Mouse (Mus musculus): Measurements from ENCODE around the gene 1700001C19Rik. TPM values are rescaled to one million over a fixed set of nuclear protein-coding genes. Genes with fewer than 3 reads are reported as not detected.
A peak's percentile ranks its signal among the peaks of the same experiment; 100 is the strongest.

1700001C19Rik gene
- polyA plus RNA-seq, 1 experiment from 2014 or later, result 1.5 TPM

DNA sequence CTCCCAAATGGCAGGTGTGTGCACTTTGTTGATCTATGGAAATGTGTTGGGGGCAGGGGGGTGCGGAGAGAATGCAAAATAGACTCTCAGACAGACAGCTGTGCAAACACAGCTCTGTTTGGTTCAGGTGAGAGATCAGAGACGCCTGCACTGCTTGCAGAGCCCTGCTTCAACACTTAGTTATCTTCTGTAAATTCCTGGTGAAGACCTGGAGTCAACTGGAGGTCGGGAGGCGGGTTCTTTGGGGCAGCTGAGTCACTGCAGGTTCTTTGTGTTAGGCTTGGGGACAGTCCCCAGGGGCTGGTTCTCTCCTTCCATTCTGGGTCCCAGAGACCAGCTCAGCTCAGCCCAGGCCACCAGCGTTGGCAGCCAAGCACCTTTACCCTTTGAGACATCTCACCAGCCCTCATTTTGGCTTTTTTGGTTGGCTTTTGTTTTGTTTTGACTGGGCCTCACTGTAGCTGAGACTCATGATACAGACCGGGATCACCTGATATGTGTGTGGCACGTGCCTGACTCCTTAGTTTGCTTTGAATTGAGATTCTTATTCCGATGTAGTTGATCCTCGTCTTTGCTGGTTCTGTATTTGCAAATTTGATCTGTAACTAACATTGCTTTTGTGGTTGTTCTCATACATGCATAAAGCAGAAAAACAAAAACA lies 25.7 kb upstream of the 1700001C19Rik start:
- no peaks in the 10 kb centered on the region for H3K27me3 ChIP-seq
- no peak for TF ChIP-seq CTCF (IDR thresholded peaks at IDR 0.05)
- ATAC-seq, result no peak
- in situ Hi-C loops (cut with MboI; ENCODE audit: low pct_unique_long_range_greater_than_20kb), result no loop called here
- ChIA-PET POLR2A (interaction anchor here (0.6 to 1.6 kb wide), 2 partner anchors 8 to 12 kb away, joined by 4 to 5 read pairs; no protein-coding TSS in a partner anchor), CTCF (interaction anchor here (1.7 kb wide), 1 partner anchor 13 kb away, joined by 5 read pairs; no protein-coding TSS in a partner anchor)
- DNase-seq (ENCODE audit: low read depth, low spot score), result no peak

GRCm38 (mm10) chr17:47462209-47462608 lies 25.0 kb upstream of the 1700001C19Rik start:
- CTCF ChIA-PET, result interaction anchor here (1.7 kb wide), 1 partner anchor 13 kb away, joined by 5 read pairs; no protein-coding TSS in a partner anchor
- no peaks in the 10 kb centered on the region for H3K27me3 ChIP-seq
- TF ChIP-seq CTCF (IDR thresholded peaks at IDR 0.05), result no peak
- POLR2A ChIA-PET, result interaction anchor here (1.6 kb wide), 1 partner anchor 11 kb away, joined by 5 read pairs; no protein-coding TSS in a partner anchor
- in situ Hi-C loops (cut with MboI; ENCODE audit: low pct_unique_long_range_greater_than_20kb), result no loop called here
- DNase-seq (ENCODE audit: low read depth, low spot score) (no peak), ATAC-seq (no peak)

- no peaks in the 10 kb centered on the region for H3K27me3 ChIP-seq
- in situ Hi-C loops (cut with MboI; ENCODE audit: low pct_unique_long_range_greater_than_20kb), result no loop called here
- ATAC-seq, result no peak
- no peak for DNase-seq (ENCODE audit: low read depth, low spot score)
- ChIA-PET POLR2A (interaction anchor here (1.6 kb wide), 1 partner anchor 10 kb away, joined by 5 read pairs; no protein-coding TSS in a partner anchor), CTCF (interaction anchor here (1.7 kb wide), 1 partner anchor 14 kb away, joined by 5 read pairs; no protein-coding TSS in a partner anchor)
- TF ChIP-seq CTCF (IDR thresholded peaks at IDR 0.05), result no peak
These were observed 24.5 kb upstream of the 1700001C19Rik start for GRCm38 (mm10) chr17:47461688-47462087.

GRCm38 (mm10) chr17:47459341-47459919 lies 22.3 kb upstream of the 1700001C19Rik start:
- in situ Hi-C loops (cut with MboI; ENCODE audit: low pct_unique_long_range_greater_than_20kb), result no loop called here
- POLR2A ChIA-PET, result no interaction called here
- DNase-seq (ENCODE audit: low read depth, low spot score) (no peak), ATAC-seq (no peak)
- no peak for TF ChIP-seq CTCF (IDR thresholded peaks at IDR 0.05)
- no peaks in the 10 kb centered on the region for H3K27me3 ChIP-seq
- CTCF ChIA-PET, result no interaction called here

- ChIA-PET CTCF (no interaction called here), POLR2A (no interaction called here)
- no peaks in the 10 kb centered on the region for H3K27me3 ChIP-seq
- ATAC-seq (no peak), DNase-seq (ENCODE audit: low read depth, low spot score) (no peak)
- in situ Hi-C loops (cut with MboI; ENCODE audit: low pct_unique_long_range_greater_than_20kb), result no loop called here
- TF ChIP-seq CTCF (IDR thresholded peaks at IDR 0.05), result no peak
These were observed 21.8 kb upstream of the 1700001C19Rik start for GRCm38 (mm10) chr17:47458936-47459335.

DNA sequence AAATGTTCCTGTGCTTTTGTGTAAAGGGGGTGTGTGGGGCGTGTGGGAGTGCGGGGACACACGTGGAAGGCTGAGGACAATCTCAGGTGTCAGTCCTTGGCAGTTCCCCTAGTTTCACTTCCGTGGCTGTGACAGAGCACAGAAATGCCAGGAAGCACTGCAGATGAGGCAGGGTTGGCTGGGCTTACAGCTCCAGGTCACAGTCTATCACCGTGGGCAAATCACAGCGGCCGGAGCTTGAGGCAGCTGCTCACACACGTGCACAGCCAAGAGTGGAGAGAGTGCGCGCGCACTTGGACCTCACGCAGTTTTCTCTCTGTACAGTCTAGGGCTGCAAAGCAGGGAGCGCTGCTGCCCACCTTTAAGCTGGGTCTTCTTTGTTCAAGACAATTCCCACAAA lies 21.1 kb upstream of the 1700001C19Rik start:
- ChIA-PET POLR2A (no interaction called here), CTCF (interaction anchor here (1.2 kb wide), 2 partner anchors 15 to 17 kb away, joined by 3 read pairs; no protein-coding TSS in a partner anchor)
- ATAC-seq (no peak), DNase-seq (ENCODE audit: low read depth, low spot score) (no peak)
- TF ChIP-seq CTCF (IDR thresholded peaks at IDR 0.05), result no peak
- in situ Hi-C loops (cut with MboI; ENCODE audit: low pct_unique_long_range_greater_than_20kb), result no loop called here
- no peaks in the 10 kb centered on the region for H3K27me3 ChIP-seq

DNA sequence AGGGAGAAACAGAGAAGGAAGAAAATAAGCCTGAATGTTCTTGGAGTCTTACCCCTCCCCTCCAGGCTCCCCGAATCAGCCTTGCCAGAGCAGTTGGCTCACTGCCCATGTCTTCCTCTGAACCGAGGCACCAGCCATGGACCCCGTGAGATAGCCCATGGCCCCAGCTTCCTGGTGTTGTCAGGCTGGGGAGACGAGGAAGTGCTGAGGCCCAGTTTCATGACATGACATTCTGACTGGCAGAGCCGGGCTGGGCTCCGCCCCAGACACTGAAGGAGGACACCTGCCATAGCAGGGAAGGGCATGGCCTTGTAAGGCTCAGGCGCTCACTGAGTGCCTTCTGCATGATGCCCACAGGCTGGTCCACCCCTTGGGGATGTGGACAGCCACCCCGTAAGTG lies 17.5 kb upstream of the 1700001C19Rik start:
- DNase-seq (ENCODE audit: low read depth, low spot score) (no peak), ATAC-seq (no peak)
- no peaks in the 10 kb centered on the region for H3K27me3 ChIP-seq
- TF ChIP-seq CTCF (IDR thresholded peaks at IDR 0.05), result no peak
- ChIA-PET CTCF (no interaction called here), POLR2A (interaction anchor here (0.6 to 1.0 kb wide), 4 partner anchors 8 to 301 kb away, joined by 3 to 4 read pairs (median 4); no protein-coding TSS in a partner anchor)
- in situ Hi-C loops (cut with MboI; ENCODE audit: low pct_unique_long_range_greater_than_20kb), result no loop called here

GRCm38 (mm10) chr17:47452886-47453285 lies 15.7 kb upstream of the 1700001C19Rik start:
- DNase-seq (ENCODE audit: low read depth, low spot score) (peak; percentile 39), ATAC-seq (peak; percentile 84)
- in situ Hi-C loops (cut with MboI; ENCODE audit: low pct_unique_long_range_greater_than_20kb), result no loop called here
- CTCF ChIA-PET, result interaction anchor here (0.9 kb wide), 1 partner anchor 13 kb away, joined by 3 read pairs; no protein-coding TSS in a partner anchor
- POLR2A ChIA-PET, result no interaction called here
- TF ChIP-seq CTCF (IDR thresholded peaks at IDR 0.05), result no peak
- H3K27me3 ChIP-seq, result no peaks in the 10 kb centered on the region

DNA sequence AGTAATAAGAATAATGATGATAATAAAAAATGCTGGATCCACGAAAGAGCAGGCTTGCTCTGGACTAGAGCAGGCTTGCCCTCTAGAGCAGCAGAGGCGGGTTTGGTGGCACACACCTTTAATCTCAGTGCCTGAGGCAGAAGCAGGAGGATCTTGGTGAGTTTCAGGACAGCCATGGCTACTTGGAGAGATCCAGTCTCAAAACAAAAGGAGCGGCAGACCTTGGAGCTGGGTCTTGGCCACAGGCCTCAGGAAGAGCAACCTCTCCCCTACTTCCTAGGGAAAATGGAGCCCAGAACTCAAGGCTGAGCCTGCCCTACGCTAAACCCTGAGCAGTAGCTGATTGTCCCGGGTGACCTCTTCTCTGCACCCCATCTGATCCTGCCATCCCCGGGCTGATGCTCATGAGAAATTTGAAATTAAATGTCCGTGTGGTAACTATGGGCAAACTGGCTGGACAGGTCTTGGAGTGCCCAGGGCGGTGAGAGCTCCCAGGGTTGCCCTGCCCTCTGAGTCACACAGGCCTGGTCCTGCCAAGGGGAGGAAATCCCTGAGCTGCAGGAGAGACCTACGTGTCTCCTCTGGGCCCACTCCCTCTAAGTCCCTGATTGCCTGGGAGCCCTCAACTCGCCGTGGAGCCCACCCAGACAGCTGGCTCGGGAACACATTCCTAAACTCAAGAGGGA lies 13.8 kb upstream of the 1700001C19Rik start:
- CTCF ChIA-PET, result interaction anchor here (1.0 to 1.4 kb wide), 2 partner anchors 10 to 22 kb away, joined by 3 to 5 read pairs; no protein-coding TSS in a partner anchor
- DNase-seq (ENCODE audit: low read depth, low spot score) (peak; percentile 68), ATAC-seq (peak; percentile 64)
- no peak for TF ChIP-seq CTCF (IDR thresholded peaks at IDR 0.05)
- POLR2A ChIA-PET, result interaction anchor here (0.9 kb wide), 1 partner anchor 11 kb away, joined by 5 read pairs; no protein-coding TSS in a partner anchor
- no peaks in the 10 kb centered on the region for H3K27me3 ChIP-seq
- in situ Hi-C loops (cut with MboI; ENCODE audit: low pct_unique_long_range_greater_than_20kb), result no loop called here

- in situ Hi-C loops (cut with MboI; ENCODE audit: low pct_unique_long_range_greater_than_20kb), result no loop called here
- ATAC-seq, result no peak
- CTCF ChIA-PET, result interaction anchor here (1.0 to 1.4 kb wide), 2 partner anchors 9 to 23 kb away, joined by 3 to 5 read pairs; no protein-coding TSS in a partner anchor
These were observed 13.1 kb upstream of the 1700001C19Rik start for GRCm38 (mm10) chr17:47450239-47450638.

More at GRCm38 (mm10) chr17:47450239-47450638, 13.1 kb upstream of the 1700001C19Rik start:
- POLR2A ChIA-PET, result no interaction called here
- no peaks in the 10 kb centered on the region for H3K27me3 ChIP-seq
- no peak for DNase-seq (ENCODE audit: low read depth, low spot score)
- TF ChIP-seq CTCF (IDR thresholded peaks at IDR 0.05), result no peak

All from Patski (cell line).